Mouse (Mus musculus) stomach, postnatal 0 days (tissue): ENCODE measurements around the gene Cers4.

Source experiments
- CTCF ChIP-seq: IDR thresholded peaks from 2 replicates; pipeline ENCODE4 v1.5.1; 2016; ENCODE audit warnings: antibody characterized with exemption, low read depth, mild to moderate bottlenecking, moderate library complexity
- EP300 ChIP-seq: optimal IDR thresholded peaks from 2 replicates; pipeline ENCODE3; 2016; ENCODE audit warnings: antibody characterized with exemption

DNA sequence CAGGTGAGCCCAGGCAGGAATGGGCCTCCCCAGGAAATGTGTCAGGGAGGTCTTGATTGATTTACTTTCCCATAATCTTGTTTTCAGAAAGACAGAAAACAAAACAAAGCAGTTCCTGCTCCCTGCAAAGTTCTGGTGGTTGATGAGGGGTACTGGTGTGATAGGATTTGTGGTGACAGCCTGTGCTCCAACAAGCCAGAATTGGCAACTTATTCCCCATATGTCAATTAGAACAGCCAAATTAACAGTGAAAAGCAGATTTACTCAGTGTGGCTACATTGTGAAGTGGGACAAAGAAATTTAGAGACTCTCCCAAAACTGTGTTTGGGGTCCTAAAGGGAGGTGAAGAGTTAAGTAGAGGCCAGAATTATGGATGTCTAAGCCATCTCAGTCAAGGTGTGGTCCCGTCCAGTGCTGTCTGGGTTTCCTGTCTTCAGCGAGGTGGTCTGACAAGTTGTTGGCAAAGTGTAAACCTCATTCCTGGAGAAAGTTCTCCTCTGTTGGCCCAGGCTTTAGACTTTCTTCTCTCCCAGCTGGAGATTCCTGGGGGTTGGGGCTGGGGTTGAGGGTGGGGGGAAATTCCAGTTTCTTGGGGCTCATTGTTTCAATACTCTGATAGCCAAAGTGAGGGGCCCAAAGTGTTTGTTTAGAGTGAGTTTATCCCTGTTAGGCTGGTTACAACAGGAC is 18.7 kb downstream of the Cers4 start:
- TF ChIP-seq CTCF (no peak), EP300 (no peak)
